Mouse (Mus musculus): ENCODE measurements around the gene Fcer1a. TPM values are rescaled to one million over a fixed set of nuclear protein-coding genes. Genes with fewer than 3 reads are reported as not detected.

The Fcer1a gene
- 2.0 and 2.6 TPM in 2 replicates for total RNA-seq (2012; rRNA removed)
- under 1 TPM in 1 of 2 experiments, not detected in 1; 0.42 TPM for polyA plus RNA-seq (2012; ENCODE audit: insufficient read depth in 1 of 2, insufficient read length in 2 of 2, low read depth in 1 of 2, low replicate concordance in 2 of 2, missing spikeins in 1 of 2)

DNA sequence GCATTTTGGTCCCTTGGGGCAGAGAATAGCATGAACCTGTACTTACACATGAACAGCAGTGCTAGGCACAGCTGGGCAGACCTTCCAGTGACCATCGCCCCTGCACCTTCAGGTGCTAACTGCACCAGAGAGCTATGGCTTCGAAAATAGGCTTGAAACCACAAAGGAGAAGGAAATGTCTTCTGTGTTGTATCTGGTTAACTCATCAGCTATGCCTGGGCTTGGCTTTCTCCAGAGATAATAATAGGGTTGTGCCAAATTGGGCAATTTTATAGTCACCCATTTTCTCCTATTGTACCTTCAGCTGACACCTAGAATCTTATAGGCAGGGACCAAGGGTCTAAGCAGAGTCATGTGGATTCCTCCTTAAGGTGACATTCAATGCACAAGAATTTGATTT is at the start of gene Fcer1a:
Fcer1a (minus strand) TSS at position 134 of the 400 bp plus-strand sequence.
- H3K36me3 ChIP-seq (ENCODE audit: control insufficient read depth in 1 of 2, insufficient read depth in 2 of 2, low read length in 2 of 2): peaks cover 0 to 15% of the 10 kb centered on the region in 2 experiments; a peak in 3 of 4 replicates
- no peaks in the 10 kb centered on the region for H3K9me3 ChIP-seq (replicated peaks; ENCODE audit: insufficient read depth, low read length)
- peak within 1 kb of the TSS; percentile 66 for H3K27ac ChIP-seq (ENCODE audit: control insufficient read depth, low read depth, low read length)
- H3K4me1 ChIP-seq (ENCODE audit: control insufficient read depth in 1 of 2, insufficient read depth in 2 of 2, low read length in 2 of 2): peaks cover 9 to 29% of the 10 kb centered on the region in 2 experiments
- no peaks in the 10 kb centered on the region for H3K27me3 ChIP-seq (ENCODE audit: control insufficient read depth in 1 of 2, insufficient read depth in 2 of 2, low read length in 2 of 2)
- peak within 1 kb of the TSS in 1 of 2 experiments; percentile 36; a peak in 1 of 4 replicates for H3K4me3 ChIP-seq (ENCODE audit: control insufficient read depth in 1 of 2, insufficient read depth in 1 of 2, low read depth in 2 of 2, low read length in 2 of 2)
- peak; percentile 60 for DNase-seq (ENCODE audit: low read depth, low spot score)
- peak within 1 kb of the TSS; percentile 29; the same call in 1 of the 2 replicates for H3K9ac ChIP-seq (ENCODE audit: control insufficient read depth, low read depth, low read length, poor library complexity, severe bottlenecking)
- no peaks in the 10 kb centered on the region for H3K79me2 ChIP-seq (ENCODE audit: control insufficient read depth, insufficient read depth, low read length, poor library complexity)
- TF ChIP-seq POLR2AphosphoS2 (IDR thresholded peaks at IDR 0.05; ENCODE audit: low read length) (no peak), POLR2A (IDR thresholded peaks at IDR 0.05; ENCODE audit: control insufficient read depth in 1 of 2, insufficient read depth in 1 of 2, low read depth in 1 of 2, low read length in 2 of 2, poor library complexity in 1 of 2) (no peak), JUND (IDR thresholded peaks at IDR 0.05; ENCODE audit: low read depth, low read length) (no peak), TAL1 (IDR thresholded peaks at IDR 0.05; ENCODE audit: low read length) (no peak), NRF1 (IDR thresholded peaks at IDR 0.05; ENCODE audit: insufficient read depth, low read depth, low read length, poor library complexity, severe bottlenecking) (no peak), MEF2A (IDR thresholded peaks at IDR 0.05; ENCODE audit: extremely low read depth, insufficient replicate concordance, low read depth, low read length, poor library complexity, severe bottlenecking) (peak; percentile 82), ELF1 (IDR thresholded peaks at IDR 0.05; ENCODE audit: low read depth, low read length) (0 out of 2 replicates have a peak, but pooled peaks have one; percentile 12), CHD1 (IDR thresholded peaks at IDR 0.05; ENCODE audit: low read depth, low read length) (no peak), RCOR1 (IDR thresholded peaks at IDR 0.05; ENCODE audit: low read depth, low read length) (peak; percentile 48; the same call in 1 of the 2 replicates), SMC3 (IDR thresholded peaks at IDR 0.05; ENCODE audit: low read depth, low read length) (no peak), ZNF384 (IDR thresholded peaks at IDR 0.05; ENCODE audit: low read depth, low read length) (no peak), SIN3A (IDR thresholded peaks at IDR 0.05; ENCODE audit: low read length) (peak; percentile 46; the same call in 1 of the 2 replicates), BHLHE40 (IDR thresholded peaks at IDR 0.05; ENCODE audit: borderline replicate concordance, low read depth, low read length) (no peak), USF1 (IDR thresholded peaks at IDR 0.05; ENCODE audit: low read depth, low read length) (peak; percentile 30; the same call in 1 of the 2 replicates), MAZ (IDR thresholded peaks at IDR 0.05; ENCODE audit: low read depth, low read length) (no peak), GABPA (IDR thresholded peaks at IDR 0.05; ENCODE audit: low read depth, low read length) (no peak), ZC3H11A (IDR thresholded peaks at IDR 0.05; ENCODE audit: low read depth, low read length) (no peak), EP300 (IDR thresholded peaks at IDR 0.05; ENCODE audit: low read depth in 1 of 2, low read length in 2 of 2) (peak; percentile 70 to 75), HCFC1 (IDR thresholded peaks at IDR 0.05; ENCODE audit: low read depth, low read length) (no peak), ETS1 (IDR thresholded peaks at IDR 0.05; ENCODE audit: low read depth, low read length) (peak; percentile 84), MAX (IDR thresholded peaks at IDR 0.05; ENCODE audit: low read length) (peak; percentile 37; the same call in 1 of the 2 replicates), RAD21 (IDR thresholded peaks at IDR 0.05; ENCODE audit: low read depth, low read length) (no peak), USF2 (IDR thresholded peaks at IDR 0.05; ENCODE audit: borderline replicate concordance in 1 of 2, insufficient read depth in 1 of 2, low read depth in 1 of 2, low read length in 2 of 2) (no peak), E2F4 (IDR thresholded peaks at IDR 0.05; ENCODE audit: borderline replicate concordance, low read depth, low read length) (no peak), KAT2A (conservative IDR thresholded peaks at IDR 0.05; ENCODE audit: low read depth, low read length) (no peak), ZMIZ1 (IDR thresholded peaks at IDR 0.05; ENCODE audit: low read depth, low read length) (no peak), NELFE (IDR thresholded peaks at IDR 0.05; ENCODE audit: low read depth, low read length) (no peak), ZKSCAN1 (IDR thresholded peaks at IDR 0.05; ENCODE audit: low read depth, low read length) (no peak), POLR2AphosphoS5 (IDR thresholded peaks at IDR 0.05; ENCODE audit: borderline replicate concordance, low read depth, low read length) (no peak), TCF12 (IDR thresholded peaks at IDR 0.05; ENCODE audit: low read depth, low read length) (peak; percentile 70), CHD2 (IDR thresholded peaks at IDR 0.05; ENCODE audit: low read length) (no peak; the same call in 1 of the 2 replicates), MXI1 (IDR thresholded peaks at IDR 0.05; ENCODE audit: low read depth, low read length) (no peak), UBTF (IDR thresholded peaks at IDR 0.05; ENCODE audit: borderline replicate concordance, insufficient read depth, low read depth, low read length) (no peak), GATA1 (IDR thresholded peaks at IDR 0.05; ENCODE audit: low read depth, low read length) (peak; percentile 69; the same call in 1 of the 2 replicates), MYC (IDR thresholded peaks at IDR 0.05; ENCODE audit: low read depth, low read length) (no peak), MAFK (IDR thresholded peaks at IDR 0.05; ENCODE audit: borderline replicate concordance, low read depth, low read length) (no peak), MYB (IDR thresholded peaks at IDR 0.05; ENCODE audit: low read depth, low read length) (no peak)

Data from MEL (cell line).